Mouse (Mus musculus) hindbrain, embryonic 13.5 days (tissue): ENCODE measurements around the gene Snurf. TPM values are rescaled to one million over a fixed set of nuclear protein-coding genes. Genes with fewer than 3 reads are reported as not detected.

ENCODE experiments used
- ATAC-seq: fragments of 200-750 bp; cut with Nextera tagmentation; 2 replicates; pipeline ENCODE4 v1.8.0; 2017; ENCODE audit warnings: moderate TSS enrichment; ENCODE audit not compliant: low FRiP score
- H3K27ac ChIP-seq: fragments of 300-500 bp; sonication (generic); 2 replicates; pipeline ENCODE4 v1.5.1; 2015; ENCODE audit warnings: inconsistent platforms, mild to moderate bottlenecking, moderate library complexity
- H3K27me3 ChIP-seq: fragments of 300-500 bp; sonication (generic); 2 replicates; pipeline ENCODE4 v1.6.1; 2015; ENCODE audit warnings: mild to moderate bottlenecking, inconsistent platforms
- H3K36me3 ChIP-seq: fragments of 300-500 bp; sonication (generic); 2 replicates; pipeline ENCODE4 v1.6.1; 2015; ENCODE audit warnings: mild to moderate bottlenecking, inconsistent platforms
- H3K4me1 ChIP-seq: fragments of 300-500 bp; sonication (generic); replicated peaks from 2 replicates; pipeline ENCODE4 v1.6.1; 2015; ENCODE audit warnings: inconsistent platforms
- H3K4me2 ChIP-seq: fragments of 300-500 bp; sonication (generic); 2 replicates; pipeline ENCODE4 v1.6.1; 2015; ENCODE audit warnings: inconsistent platforms, mild to moderate bottlenecking, moderate library complexity
- H3K4me3 ChIP-seq: fragments of 300-500 bp; sonication (generic); 2 replicates; pipeline ENCODE4 v1.5.1; 2015; ENCODE audit warnings: mild to moderate bottlenecking, inconsistent platforms
- H3K9ac ChIP-seq: fragments of 300-500 bp; sonication (generic); 2 replicates; pipeline ENCODE4 v1.6.1; 2015; ENCODE audit warnings: mild to moderate bottlenecking, inconsistent platforms
- H3K9me3 ChIP-seq: fragments of 300-500 bp; sonication (generic); 2 replicates; pipeline ENCODE4 v1.6.1; 2016; ENCODE audit warnings: inconsistent platforms
- WGBS: fragments of 180-500 bp; shearing (Covaris S2); methylation state at CpG from one replicate; pipeline ENCODE4 v1.1.7; 2015; 5-methylcytosine and 5-hydroxymethylcytosine counted together
- polyA plus RNA-seq: library from polyadenylated mRNA; unstranded; fragments of >200 nt; fragmentation: Nextera tagmentation; extraction: Ambion mirVana; gene quantifications from 2 replicates; pipeline ENCODE4 v1.2.1, GENCODE M21; 2015

Snurf gene
- 492 TPM in 2 replicates for polyA plus RNA-seq

DNA sequence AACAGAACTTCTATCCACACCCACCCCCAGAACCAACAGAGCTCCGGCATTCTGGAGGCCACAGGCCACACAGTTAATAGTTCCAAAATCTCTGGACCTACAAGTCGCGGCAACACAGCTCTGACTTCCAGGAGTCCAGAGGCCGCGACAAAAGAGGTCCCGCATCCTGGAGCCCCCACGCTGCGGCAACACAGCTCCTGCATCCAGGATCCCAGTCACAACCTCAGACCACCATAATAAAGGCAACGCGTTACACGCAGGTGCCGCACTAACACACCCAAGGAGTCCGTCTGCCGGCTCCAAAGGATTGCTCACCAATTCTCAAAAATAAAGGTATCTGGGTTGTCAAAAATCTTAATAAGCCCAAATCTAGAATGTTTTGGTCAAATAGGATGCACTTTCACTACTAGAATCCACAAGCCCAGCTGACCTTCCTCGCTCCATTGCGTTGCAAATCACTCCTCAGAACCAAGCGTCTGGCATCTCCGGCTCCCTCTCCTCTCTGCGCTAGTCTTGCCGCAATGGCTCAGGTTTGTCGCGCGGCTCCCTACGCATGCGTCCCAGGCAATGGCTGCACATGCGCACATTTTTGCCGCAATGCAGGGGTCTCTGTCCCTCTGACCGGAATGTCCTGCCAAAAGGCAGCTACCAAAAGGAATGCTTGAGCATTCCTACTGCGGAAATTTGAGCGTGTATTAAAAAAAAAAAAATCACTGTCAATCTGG, at the start of gene Snurf, which contains the start of gene Gm38393:
Gene Snurf, minus strand, starts transcription at position 444 of the 725 bp plus-strand sequence.
Gene Gm38393, minus strand, starts transcription at position 459 of the 725 bp plus-strand sequence.
- H3K4me3 ChIP-seq: peak within 1 kb of the TSS; percentile 64
- WGBS: 51% methylated on average over 30 of the region's 30 CpGs
- peak within 1 kb of the TSS; percentile 50 for H3K4me2 ChIP-seq
- H3K27ac ChIP-seq: peak within 1 kb of the TSS; percentile 92
- no peaks in the 10 kb centered on the region for H3K4me1 ChIP-seq
- ATAC-seq: peak; percentile 67
- no peaks in the 10 kb centered on the region for H3K27me3 ChIP-seq
- peaks cover 16% of the 10 kb centered on the region for H3K9me3 ChIP-seq
- no peaks in the 10 kb centered on the region for H3K36me3 ChIP-seq
- H3K9ac ChIP-seq: peak within 1 kb of the TSS; percentile 85

GRCm38 (mm10) chr7:60047481-60048201, 42.8 kb upstream of the Snurf start:
- H3K9me3 ChIP-seq: no peaks in the 10 kb centered on the region
- H3K4me2 ChIP-seq: peak overlapping the region; percentile 34
- no peak overlapping the region for H3K9ac ChIP-seq
- no peaks in the 10 kb centered on the region for H3K4me1 ChIP-seq
- H3K27ac ChIP-seq: peak overlapping the region; percentile 64; the same call in 1 of the 2 replicates
- no peaks in the 10 kb centered on the region for H3K27me3 ChIP-seq
- 0 out of 2 replicates have a peak, but pooled peaks have one; percentile 63 for ATAC-seq
- H3K4me3 ChIP-seq: peak overlapping the region; percentile 23
- 63% methylated on average over 6 of the region's 6 CpGs for WGBS
- H3K36me3 ChIP-seq: no peaks in the 10 kb centered on the region

DNA sequence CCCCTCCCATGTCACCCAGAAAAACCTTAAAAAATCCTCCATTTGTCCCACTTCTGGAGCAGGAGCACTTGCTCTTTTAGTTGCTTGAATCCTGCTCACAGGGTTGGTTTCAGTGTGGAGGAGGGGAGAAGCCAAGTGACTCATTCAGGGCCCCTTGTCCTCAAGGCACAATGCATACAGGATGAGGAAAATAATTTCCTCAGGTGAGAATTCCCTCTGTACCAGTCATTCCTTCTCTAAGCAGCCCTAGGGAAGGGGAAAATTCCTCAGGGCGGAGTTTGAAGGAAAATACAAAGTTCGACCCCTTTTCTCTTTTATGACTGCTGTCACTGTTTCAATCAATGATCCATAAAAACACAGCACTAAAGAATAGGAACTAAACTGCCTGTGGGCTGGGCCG, 8.3 kb upstream of the Snurf start:
- no peak for ATAC-seq
- 68% methylated on average over 3 of the region's 3 CpGs for WGBS
- H3K9ac ChIP-seq: no peak overlapping the region

GRCm38 (mm10) chr7:60007727-60008360, 3.0 kb upstream of the Snurf start:
- Histone ChIP-seq H3K27ac (no peak overlapping the region), H3K4me2 (no peak overlapping the region), H3K27me3 (no peaks in the 10 kb centered on the region), H3K9me3 (peaks cover 29% of the 10 kb centered on the region), H3K36me3 (no peaks in the 10 kb centered on the region), H3K4me1 (no peaks in the 10 kb centered on the region), H3K4me3 (no peak overlapping the region), H3K9ac (no peak overlapping the region)
- 47% methylated on average over 3 of the region's 3 CpGs for WGBS
- ATAC-seq: no peak

More for the DNA sequence above, 8.3 kb upstream of the Snurf start:
- Histone ChIP-seq H3K4me2 (no peak overlapping the region), H3K4me1 (no peaks in the 10 kb centered on the region), H3K27ac (no peak overlapping the region), H3K9me3 (peaks cover 17% of the 10 kb centered on the region; the same call in 1 of the 2 replicates), H3K4me3 (no peak overlapping the region), H3K36me3 (no peaks in the 10 kb centered on the region), H3K27me3 (no peaks in the 10 kb centered on the region)

- Histone ChIP-seq H3K4me1 (no peaks in the 10 kb centered on the region), H3K9me3 (peaks cover 20% of the 10 kb centered on the region)
- no peak for ATAC-seq
These were observed 1.4 kb upstream of the Snurf start for GRCm38 (mm10) chr7:60006262-60006661.

DNA sequence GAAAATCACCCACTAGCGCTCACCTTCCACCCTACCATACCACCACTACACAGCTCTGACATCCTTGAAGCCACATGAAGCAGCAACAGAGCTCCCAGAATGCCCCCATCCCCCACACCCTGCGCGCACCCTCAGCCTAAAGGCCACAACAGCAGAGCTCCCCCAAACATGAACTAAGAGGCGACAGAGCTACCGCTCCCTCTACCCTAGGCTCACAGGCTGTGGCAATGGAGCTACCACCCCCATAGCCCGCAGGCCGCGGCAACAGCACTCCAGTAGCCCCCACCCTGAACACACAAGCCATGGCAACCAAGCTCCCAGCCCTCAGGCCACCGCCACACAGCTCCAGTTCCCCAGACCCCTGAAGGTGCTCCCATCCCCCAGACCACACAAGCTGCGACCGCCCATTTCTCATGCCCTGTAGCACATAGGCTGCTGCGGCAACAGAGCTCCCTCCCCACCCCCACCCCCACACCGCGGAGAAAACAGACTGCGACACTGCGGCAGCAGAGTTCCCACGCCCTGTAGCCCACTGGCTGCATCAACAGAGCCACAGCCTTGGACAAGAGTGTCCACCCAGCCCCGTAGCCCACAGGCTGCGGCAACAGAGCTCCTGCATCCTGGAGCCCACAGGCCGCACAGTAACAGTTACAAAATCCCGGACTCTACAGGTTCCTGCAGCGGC, 786 bp downstream of the Snurf start:
- Histone ChIP-seq H3K27ac (peak overlapping the region; percentile 92), H3K4me2 (peak overlapping the region; percentile 50), H3K36me3 (no peaks in the 10 kb centered on the region), H3K27me3 (no peaks in the 10 kb centered on the region), H3K4me1 (no peaks in the 10 kb centered on the region), H3K9me3 (peaks cover 16% of the 10 kb centered on the region), H3K9ac (peak overlapping the region; percentile 85), H3K4me3 (peak overlapping the region; percentile 64)
- WGBS: 46% methylated on average over 22 of the region's 22 CpGs
- ATAC-seq: peak; percentile 84

More at GRCm38 (mm10) chr7:60006262-60006661, 1.4 kb upstream of the Snurf start:
- Histone ChIP-seq H3K4me2 (no peak overlapping the region), H3K4me3 (no peak overlapping the region), H3K27me3 (no peaks in the 10 kb centered on the region), H3K9ac (no peak overlapping the region), H3K36me3 (no peaks in the 10 kb centered on the region), H3K27ac (no peak overlapping the region)
- 52% methylated on average over 2 of the region's 2 CpGs for WGBS

DNA sequence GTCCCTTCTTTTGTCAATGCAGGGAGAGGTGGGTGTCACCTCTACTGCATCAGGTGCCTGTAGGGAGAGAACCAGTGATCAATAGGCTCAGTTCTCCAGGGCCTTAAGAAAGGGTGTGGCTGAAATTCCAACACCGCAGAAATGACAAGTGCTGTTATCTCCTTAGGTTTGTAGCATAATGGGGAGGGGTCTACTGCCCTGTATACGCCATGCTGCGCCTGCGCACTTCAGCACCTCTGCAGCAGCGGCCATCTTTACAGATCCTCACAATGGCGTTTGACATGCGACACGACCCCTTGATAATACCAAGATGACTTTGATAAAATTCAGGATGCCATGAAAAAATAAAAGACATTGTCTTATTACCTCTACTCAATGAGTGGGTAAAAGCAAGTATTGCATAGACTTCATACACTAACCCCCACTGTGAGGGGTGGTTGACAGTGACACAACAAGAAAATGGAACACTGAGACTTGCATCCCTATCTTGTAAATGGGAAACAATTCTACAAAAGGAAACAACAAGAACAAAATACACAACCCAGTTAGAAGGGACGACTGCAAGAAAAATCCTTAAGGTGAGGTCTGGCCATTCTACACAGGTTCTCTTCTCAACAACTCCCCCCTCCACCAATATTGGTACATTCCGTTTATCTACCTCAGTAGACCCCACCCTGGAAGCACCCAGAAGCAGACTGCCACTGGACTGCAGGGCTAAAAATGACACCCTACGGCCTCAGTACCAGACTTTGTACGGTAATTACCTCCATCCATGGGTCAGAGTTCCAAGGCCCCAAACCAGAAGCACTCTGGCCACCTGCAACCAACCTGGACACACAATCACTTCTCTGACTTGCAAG, 1.6 kb downstream of the Snurf start:
- Histone ChIP-seq H3K4me2 (peak overlapping the region; percentile 50), H3K27ac (peak overlapping the region; percentile 92), H3K9me3 (peaks cover 16% of the 10 kb centered on the region), H3K36me3 (no peaks in the 10 kb centered on the region), H3K9ac (peak overlapping the region; percentile 85), H3K4me3 (peak overlapping the region; percentile 64), H3K27me3 (no peaks in the 10 kb centered on the region), H3K4me1 (no peaks in the 10 kb centered on the region)
- WGBS: 46% methylated on average over 12 of the region's 12 CpGs
- peak; percentile 84 for ATAC-seq

DNA sequence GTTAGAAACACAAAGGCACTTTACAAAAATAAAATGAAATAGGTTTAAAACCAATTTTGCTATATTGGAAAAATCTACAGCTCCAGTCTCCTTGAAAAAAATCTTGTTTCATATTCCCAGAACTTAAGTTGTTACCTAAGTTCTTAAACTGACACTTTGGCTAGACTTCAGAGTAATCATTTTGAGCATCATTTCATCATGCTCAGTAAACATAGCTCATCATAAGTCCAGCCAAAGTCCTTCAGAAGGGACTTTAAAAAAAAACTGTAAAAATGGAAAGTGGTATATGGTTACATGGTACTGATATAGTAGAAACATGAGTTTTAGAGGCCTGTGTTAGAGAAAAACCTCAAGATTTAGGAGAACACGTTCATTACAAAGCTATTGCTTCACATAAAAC, 26.2 kb downstream of the Snurf start:
- no peaks in the 10 kb centered on the region for H3K27me3 ChIP-seq
- no peak overlapping the region for H3K4me3 ChIP-seq
- no peaks in the 10 kb centered on the region for H3K9me3 ChIP-seq
- H3K27ac ChIP-seq: no peak overlapping the region
- peaks cover 9% of the 10 kb centered on the region for H3K36me3 ChIP-seq
- H3K4me1 ChIP-seq: no peaks in the 10 kb centered on the region
- no peak overlapping the region for H3K9ac ChIP-seq
- no peak overlapping the region for H3K4me2 ChIP-seq
- ATAC-seq: no peak
- whole genome bisulfite sequencing: 73% methylated on average over 1 of the region's 1 CpGs

Other genes with a start within 250 kb of the Snurf start
- 2.9 and 4.1 TPM in 2 replicates for gene Gm38393, start within 50 bp of the Snurf start, polyA plus RNA-seq
- 613 and 654 TPM in 2 replicates for gene Snrpn, start 135.2 kb upstream of the Snurf start, polyA plus RNA-seq